29 mouse cellular contexts compared by ENCODE assay signal in genomic region chr12:36974432-36975094, GRCm38 (mm10).
"Had no signal": no experiment of that assay in that cellular context is flagged by ENCODE, and none has a peak within 500 bp of the region (broad histone marks: within the 10 kb centered on the region; RNA-seq: fewer than 3 reads in every experiment).

No protein-coding gene starts in this region.

- H3K9me3 ChIP-seq: limb, embryonic 10.5 days; limb, embryonic 12.5 days; limb, embryonic 13.5 days; limb, embryonic 15.5 days; liver, embryonic 12.5 days; liver, embryonic 13.5 days; liver, embryonic 15.5 days; megakaryocyte, embryonic 14.5 days; midbrain, embryonic 10.5 days; midbrain, embryonic 12.5 days; midbrain, embryonic 13.5 days; midbrain, embryonic 15.5 days; neural tube, embryonic 12.5 days; neural tube, embryonic 13.5 days had no signal

- H3K4me2 ChIP-seq: limb, embryonic 12.5 days; limb, embryonic 13.5 days; limb, embryonic 15.5 days; liver, embryonic 11.5 days; liver, embryonic 12.5 days; liver, embryonic 13.5 days; liver, embryonic 15.5 days; midbrain, embryonic 11.5 days; midbrain, embryonic 12.5 days; midbrain, embryonic 13.5 days; midbrain, embryonic 15.5 days; neural tube, embryonic 12.5 days; neural tube, embryonic 13.5 days had no signal

- H3K27ac ChIP-seq: left cerebral cortex, adult 2 months; limb, embryonic 10.5 days; limb, embryonic 12.5 days; limb, embryonic 13.5 days; limb, embryonic 15.5 days; liver, embryonic 12.5 days; liver, embryonic 13.5 days; liver, embryonic 14.5 days; liver, embryonic 15.5 days; macrophage; midbrain, embryonic 10.5 days; midbrain, embryonic 12.5 days; midbrain, embryonic 13.5 days; midbrain, embryonic 15.5 days; neural tube, embryonic 12.5 days; neural tube, embryonic 13.5 days had no signal

- H3K4me1 ChIP-seq: limb, embryonic 10.5 days; limb, embryonic 12.5 days; limb, embryonic 13.5 days; limb, embryonic 15.5 days; liver, embryonic 12.5 days; liver, embryonic 13.5 days; liver, embryonic 15.5 days; megakaryocyte, embryonic 14.5 days; midbrain, embryonic 10.5 days; midbrain, embryonic 12.5 days; midbrain, embryonic 13.5 days; midbrain, embryonic 15.5 days; neural tube, embryonic 12.5 days; neural tube, embryonic 13.5 days had no signal

- H3K9ac ChIP-seq: limb, embryonic 12.5 days; limb, embryonic 13.5 days; limb, embryonic 15.5 days; liver, embryonic 12.5 days; liver, embryonic 13.5 days; liver, embryonic 14.5 days; liver, embryonic 15.5 days; liver, postnatal 0 days; midbrain, embryonic 12.5 days; midbrain, embryonic 13.5 days; midbrain, embryonic 15.5 days; neural tube, embryonic 12.5 days; neural tube, embryonic 13.5 days had no signal

- DNase-seq: layer of hippocampus, postnatal 36 days; left cerebral cortex, postnatal 4 days; liver; liver, embryonic 13.5 days; liver, postnatal 0 days; lung, postnatal 10 days; lung, postnatal 14 days; lung, postnatal 36 days; midbrain, embryonic 14.5 days had no signal

- H3K27me3 ChIP-seq: limb, embryonic 12.5 days; limb, embryonic 13.5 days; limb, embryonic 15.5 days; liver, embryonic 12.5 days; liver, embryonic 13.5 days; liver, embryonic 15.5 days; megakaryocyte, embryonic 14.5 days; midbrain, embryonic 12.5 days; midbrain, embryonic 13.5 days; midbrain, embryonic 15.5 days; neural tube, embryonic 12.5 days; neural tube, embryonic 13.5 days had no signal

- H3K4me3 ChIP-seq: left cerebral cortex, adult 2 months; limb, embryonic 10.5 days; limb, embryonic 12.5 days; limb, embryonic 13.5 days; limb, embryonic 15.5 days; liver, embryonic 12.5 days; liver, embryonic 13.5 days; liver, embryonic 15.5 days; megakaryocyte, embryonic 14.5 days; midbrain, embryonic 10.5 days; midbrain, embryonic 12.5 days; midbrain, embryonic 13.5 days; midbrain, embryonic 15.5 days; myocyte; neural tube, embryonic 12.5 days; neural tube, embryonic 13.5 days had no signal

- ATAC-seq: liver, embryonic 12.5 days; liver, postnatal 0 days; midbrain, embryonic 13.5 days; midbrain, embryonic 15.5 days; midbrain, embryonic 16.5 days had no signal

- H3K36me3 ChIP-seq: limb, embryonic 10.5 days; limb, embryonic 12.5 days; limb, embryonic 13.5 days; limb, embryonic 15.5 days; liver, embryonic 12.5 days; liver, embryonic 13.5 days; liver, embryonic 15.5 days; midbrain, embryonic 10.5 days; midbrain, embryonic 12.5 days; midbrain, embryonic 13.5 days; midbrain, embryonic 15.5 days; neural tube, embryonic 12.5 days; neural tube, embryonic 13.5 days had no signal
